Mouse (Mus musculus) limb, embryonic 14.5 days (tissue): ENCODE results near the gene 4930519G04Rik. TPM values are rescaled to one million over a fixed set of nuclear protein-coding genes. Genes with fewer than 3 reads are reported as not detected.
A peak's percentile ranks its signal among the peaks of the same experiment; 100 is the strongest.
"Not testable (repeated sequence)": the region's sequence is repeated elsewhere in the genome, so short reads cannot be mapped to it uniquely, and the experiment has no call there.

Source experiments
- ATAC-seq: fragments of 200-750 bp; cut with Nextera tagmentation; 2 replicates; pipeline ENCODE4 v1.8.0; 2017; ENCODE audit warnings: low read depth, moderate number of reproducible peaks, moderate TSS enrichment; ENCODE audit not compliant: low FRiP score
- DNase-seq: peaks from one replicate; pipeline ENCODE4 v3.0.0-alpha.2; 2015; ENCODE audit warnings: low spot score
- H3K27ac ChIP-seq: fragments of 300-500 bp; sonication (generic); replicated peaks from 2 replicates; pipeline ENCODE4 v1.5.1; 2014; ENCODE audit warnings: low read depth, mild to moderate bottlenecking, low read length, moderate library complexity, mixed read lengths
- H3K27me3 ChIP-seq: fragments of 300-500 bp; sonication (generic); 2 replicates; pipeline ENCODE4 v1.6.1; 2014; ENCODE audit warnings: low read length, mixed read lengths; ENCODE audit not compliant: control insufficient read depth, insufficient read depth
- H3K36me3 ChIP-seq: fragments of 300-500 bp; sonication (generic); 2 replicates; pipeline ENCODE4 v1.6.1; 2014; ENCODE audit warnings: mild to moderate bottlenecking, low read length, moderate library complexity, mixed read lengths; ENCODE audit not compliant: control insufficient read depth, insufficient read depth
- H3K4me1 ChIP-seq: fragments of 300-500 bp; sonication (generic); 2 replicates; pipeline ENCODE4 v1.6.1; 2014; ENCODE audit warnings: antibody characterized with exemption, low read length, mixed read lengths; ENCODE audit not compliant: control insufficient read depth, insufficient read depth
- H3K4me2 ChIP-seq: fragments of 300-500 bp; sonication (generic); replicated peaks from 2 replicates; pipeline ENCODE4 v1.6.1; 2014; ENCODE audit warnings: low read depth, mild to moderate bottlenecking, low read length, moderate library complexity; ENCODE audit not compliant: severe bottlenecking
- H3K4me3 ChIP-seq: fragments of 300-500 bp; sonication (generic); replicated peaks from 2 replicates; pipeline ENCODE4 v1.5.1; 2014; ENCODE audit warnings: low read length
- H3K9ac ChIP-seq: fragments of 300-500 bp; sonication (generic); 2 replicates; pipeline ENCODE4 v1.6.1; 2014; ENCODE audit warnings: mild to moderate bottlenecking, low read depth, low read length, moderate library complexity; ENCODE audit not compliant: severe bottlenecking
- H3K9me3 ChIP-seq: fragments of 300-500 bp; sonication (generic); 2 replicates; pipeline ENCODE4 v1.6.1; 2016; ENCODE audit warnings: low read length; ENCODE audit not compliant: control insufficient read depth
- POLR2A ChIP-seq: fragments of 200-500 bp; IDR thresholded peaks from 2 replicates; pipeline ENCODE4 v1.8.0; 2012; ENCODE audit warnings: inconsistent platforms, mild to moderate bottlenecking, moderate library complexity, borderline replicate concordance; ENCODE audit not compliant: insufficient read depth, insufficient read length; ENCODE audit errors: extremely low read depth
- WGBS: fragments of 180-500 bp; shearing (Covaris S2); extraction: QIAGEN DNeasy Blood & Tissue Kit; methylation state at CpG from one replicate; pipeline ENCODE4 v1.1.7; 2014; 5-methylcytosine and 5-hydroxymethylcytosine counted together
- polyA plus RNA-seq, 2 experiments: library from polyadenylated mRNA; depleted of rRNA in 1 of 2; stranded (reverse) in 1 of 2; unstranded in 1 of 2; fragments of >200 nt; fragmentation: Nextera tagmentation in 1 of 2; extraction: Ambion mirVana in 1 of 2; gene quantifications; 2 replicates each; pipeline versions ENCODE4 v1.2.1 to v1.2.3; 2012 to 2014

4930519G04Rik gene
- polyA plus RNA-seq, 2 experiments = not detected

DNA sequence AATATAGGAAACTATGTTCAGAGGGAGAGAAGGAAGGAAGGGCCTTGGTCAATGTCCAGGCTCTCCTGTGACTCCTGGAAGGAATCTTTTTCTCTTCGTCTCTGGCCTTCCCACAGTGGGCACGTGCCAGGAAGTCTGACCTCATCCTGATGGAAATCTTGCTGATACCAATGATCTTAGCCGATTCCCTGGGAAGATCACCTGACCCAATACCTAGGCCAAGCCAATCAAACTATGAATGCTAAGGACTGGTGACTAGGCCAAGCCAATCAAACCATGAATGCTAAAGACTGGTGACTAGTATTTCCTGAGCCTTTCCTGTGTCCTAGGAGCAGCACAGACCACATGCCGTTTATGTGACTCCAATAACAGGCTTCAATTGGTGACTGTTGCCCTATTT, 60.2 kb downstream of the 4930519G04Rik start:
- no peak for TF ChIP-seq POLR2A
- Histone ChIP-seq H3K9ac (no peak overlapping the region), H3K9me3 (no peaks in the 10 kb centered on the region), H3K4me2 (no peak overlapping the region), H3K27ac (no peak overlapping the region), H3K27me3 (no peaks in the 10 kb centered on the region), H3K4me3 (no peak overlapping the region), H3K36me3 (no peaks in the 10 kb centered on the region), H3K4me1 (no peaks in the 10 kb centered on the region)
- DNase-seq (no peak), ATAC-seq (no peak)
- WGBS = 72% methylated on average over 4 of the region's 4 CpGs

GRCm38 (mm10) chr5:114914855-114915254, 61.4 kb downstream of the 4930519G04Rik start:
- no peak overlapping the region for H3K4me2 ChIP-seq
- TF ChIP-seq POLR2A = no peak
- no peak overlapping the region for H3K9ac ChIP-seq
- H3K4me3 ChIP-seq = no peak overlapping the region
- peak; percentile 33 for DNase-seq
- no peak overlapping the region for H3K27ac ChIP-seq
- no peaks in the 10 kb centered on the region for H3K4me1 ChIP-seq
- no peaks in the 10 kb centered on the region for H3K36me3 ChIP-seq
- 52% methylated on average over 8 of the region's 8 CpGs for WGBS
- H3K27me3 ChIP-seq = no peaks in the 10 kb centered on the region
- no peaks in the 10 kb centered on the region for H3K9me3 ChIP-seq
- ATAC-seq = no peak

DNA sequence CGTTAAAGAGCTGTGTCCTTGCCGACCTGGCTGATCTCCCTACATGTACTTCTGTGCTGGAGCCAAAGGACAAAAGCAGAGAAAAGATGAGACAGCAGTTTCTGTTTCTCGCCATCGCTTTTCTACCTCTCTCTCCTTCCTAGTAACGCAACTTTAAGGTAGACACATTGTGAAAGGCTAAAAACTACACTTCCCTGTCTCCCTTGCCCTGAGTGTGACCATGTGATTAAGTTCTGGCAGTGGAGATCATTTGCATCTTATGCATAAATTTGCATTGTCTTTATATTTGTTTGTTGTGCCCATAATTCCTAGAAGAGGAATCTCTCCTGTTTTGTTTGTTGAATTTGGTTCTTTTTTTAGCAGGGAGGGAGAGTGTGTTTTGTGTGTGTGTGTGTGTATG, 62.4 kb downstream of the 4930519G04Rik start:
- Histone ChIP-seq H3K9ac (no peak overlapping the region), H3K4me1 (no peaks in the 10 kb centered on the region), H3K4me2 (no peak overlapping the region), H3K9me3 (no peaks in the 10 kb centered on the region), H3K4me3 (no peak overlapping the region), H3K27me3 (no peaks in the 10 kb centered on the region), H3K36me3 (no peaks in the 10 kb centered on the region), H3K27ac (no peak overlapping the region)
- 81% methylated on average over 5 of the region's 5 CpGs for WGBS
- ATAC-seq = no peak
- TF ChIP-seq POLR2A = no peak
- no peak for DNase-seq

GRCm38 (mm10) chr5:114916777-114917176, 63.3 kb downstream of the 4930519G04Rik start:
- WGBS = 95% methylated on average over 4 of the region's 4 CpGs
- H3K9me3 ChIP-seq = no peaks in the 10 kb centered on the region
- no peak overlapping the region for H3K9ac ChIP-seq

DNA sequence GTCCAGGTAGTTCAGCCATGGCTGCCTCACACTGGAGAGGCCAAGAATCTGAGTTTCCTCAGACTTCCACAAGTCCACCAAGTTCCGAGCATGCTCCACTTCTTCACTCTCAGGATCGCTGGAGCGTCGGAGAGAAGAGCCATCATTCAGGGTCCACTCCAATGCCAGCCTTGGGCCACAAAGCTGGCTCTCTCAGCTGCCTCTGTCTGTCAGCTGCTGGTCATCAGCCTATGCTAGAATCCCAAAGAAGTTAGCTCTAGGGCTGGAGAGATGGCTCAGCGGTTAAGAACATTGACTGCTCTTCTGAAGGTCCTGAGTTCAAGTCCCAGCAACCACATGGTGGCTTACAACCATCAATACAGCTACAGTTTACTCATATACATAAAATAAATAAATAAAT, 63.9 kb downstream of the 4930519G04Rik start:
- H3K36me3 ChIP-seq, H3K4me1 ChIP-seq, H3K4me2 ChIP-seq, H3K9me3 ChIP-seq, H3K9ac ChIP-seq, DNase-seq, H3K27me3 ChIP-seq, ATAC-seq, H3K27ac ChIP-seq, H3K4me3 ChIP-seq: not testable (repeated sequence)
- 93% methylated on average over 5 of the region's 5 CpGs for WGBS

More at GRCm38 (mm10) chr5:114916777-114917176, 63.3 kb downstream of the 4930519G04Rik start:
- Histone ChIP-seq H3K4me2 (no peak overlapping the region), H3K27me3 (no peaks in the 10 kb centered on the region), H3K4me1 (no peaks in the 10 kb centered on the region), H3K36me3 (no peaks in the 10 kb centered on the region), H3K27ac (no peak overlapping the region), H3K4me3 (no peak overlapping the region)
- no peak for ATAC-seq
- DNase-seq = no peak
- no peak for TF ChIP-seq POLR2A
